Mouse (Mus musculus): ENCODE results near the gene Lrrc8b.

Gene Lrrc8b

DNA sequence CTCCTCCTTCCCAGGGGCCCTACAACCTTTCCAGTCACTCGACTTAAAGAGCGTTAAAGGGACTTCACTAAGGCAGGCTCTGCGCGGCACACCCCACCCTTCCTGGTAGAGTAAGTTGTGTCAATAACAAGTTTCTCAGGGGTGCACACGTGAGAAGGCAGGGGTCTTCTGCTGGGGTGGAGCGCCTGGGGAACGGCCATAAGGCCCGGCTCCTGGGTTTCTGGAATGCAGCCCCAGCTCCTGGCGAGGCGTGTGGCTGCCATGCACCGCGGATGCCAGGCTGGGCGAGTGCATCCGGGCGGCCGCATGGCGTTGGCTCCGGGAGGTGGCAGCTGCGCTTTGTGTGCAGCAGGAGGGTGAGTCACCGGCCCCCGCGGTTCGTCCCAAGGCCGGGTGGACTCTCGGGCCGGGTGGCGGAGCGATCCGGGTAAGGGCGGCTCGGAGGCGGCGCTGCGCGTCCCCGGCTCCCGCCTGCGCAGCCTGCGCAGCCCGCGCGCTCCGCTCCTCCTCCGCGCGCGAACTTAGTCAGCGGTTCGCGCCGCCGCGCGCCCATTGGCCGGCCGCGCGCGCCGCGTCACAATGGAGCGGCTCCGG, at the start of gene Lrrc8b:
TSS of gene Lrrc8b (plus strand) at position 578 of the 594 bp plus-strand sequence.
- peak; percentile 86 to 88 for DNase-seq (ENCODE audit: low spot score in 2 of 2)

DNA sequence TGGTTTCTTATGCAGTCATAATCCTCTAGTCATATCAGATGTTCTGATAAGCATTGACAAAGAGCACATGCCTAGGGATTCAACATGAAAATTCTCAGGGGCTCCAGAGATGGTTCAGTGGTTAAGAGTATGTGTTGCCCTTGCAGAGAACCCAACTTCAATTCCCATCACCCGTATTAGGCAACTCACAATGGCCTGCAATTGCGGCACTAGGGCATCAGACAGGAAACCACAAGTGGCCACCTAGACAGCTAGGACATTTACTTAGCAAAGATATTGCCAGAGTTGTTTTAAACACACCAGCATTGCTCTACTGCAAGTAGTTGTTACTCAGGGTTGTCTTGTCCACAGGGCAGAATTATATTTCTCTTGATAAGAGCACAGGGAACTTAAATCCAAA, 34.1 kb upstream of the Lrrc8b start:
- no peak for DNase-seq (ENCODE audit: low spot score in 2 of 2)

DNA sequence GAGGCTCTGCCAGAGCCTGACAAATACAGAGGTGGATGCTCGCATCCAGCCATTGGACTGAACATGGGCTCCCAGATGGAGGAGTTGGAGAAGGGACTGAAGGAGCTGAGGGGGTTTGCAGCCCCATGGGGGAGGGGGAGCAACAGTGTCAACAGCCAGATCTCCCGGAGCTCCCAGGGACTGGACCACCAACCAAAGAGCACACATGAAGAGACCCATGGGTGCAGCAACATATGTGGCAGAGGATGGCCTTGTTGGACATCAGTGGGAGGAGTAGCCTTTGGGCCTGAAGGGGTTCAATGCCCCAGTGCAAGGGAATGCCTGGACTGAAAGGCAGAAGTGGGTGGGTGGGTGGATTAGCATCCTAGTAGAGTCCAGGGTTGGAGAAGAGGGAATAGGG, 25.2 kb upstream of the Lrrc8b start:
- DNase-seq (ENCODE audit: low spot score in 2 of 2) = no peak

DNA sequence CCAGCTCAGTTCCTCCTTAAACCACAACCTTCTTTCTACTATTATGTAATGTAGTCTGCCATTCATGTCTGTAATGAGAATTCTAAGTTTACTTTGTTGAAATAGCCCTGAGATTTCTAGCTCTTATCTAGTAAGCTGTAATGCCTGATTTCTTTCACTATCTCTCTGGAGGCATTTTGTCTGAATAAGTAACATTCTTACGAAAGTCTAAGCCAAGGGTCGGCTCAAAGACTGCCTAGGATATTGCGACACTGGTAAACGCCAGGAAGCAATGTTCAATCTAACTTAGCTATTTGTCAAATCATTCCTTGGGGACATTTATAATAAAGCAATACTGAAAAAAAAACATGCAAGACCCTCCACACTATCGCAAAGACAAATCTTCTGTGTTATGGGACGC, 21.8 kb upstream of the Lrrc8b start:
- DNase-seq (ENCODE audit: low spot score in 2 of 2) = no peak

DNA sequence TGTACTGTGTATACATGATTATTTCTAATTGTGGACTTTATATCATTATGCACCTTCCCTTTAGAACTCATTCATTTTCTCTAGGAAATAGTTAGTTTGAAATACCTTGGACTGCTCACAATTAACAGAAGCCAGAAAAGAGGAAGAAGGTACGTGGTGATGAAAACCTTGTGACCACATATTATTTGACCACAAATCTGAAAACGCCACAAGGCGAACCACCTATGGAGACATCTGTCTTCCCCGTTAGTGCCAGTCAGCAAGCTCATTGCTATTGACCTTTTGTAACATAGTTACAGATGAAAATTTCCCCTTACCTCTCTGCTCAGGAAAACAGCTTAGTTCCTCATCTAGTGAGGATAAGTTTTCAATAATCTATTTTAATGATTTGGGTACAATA, 20.4 kb upstream of the Lrrc8b start:
- DNase-seq (ENCODE audit: low spot score in 2 of 2) = no peak

DNA sequence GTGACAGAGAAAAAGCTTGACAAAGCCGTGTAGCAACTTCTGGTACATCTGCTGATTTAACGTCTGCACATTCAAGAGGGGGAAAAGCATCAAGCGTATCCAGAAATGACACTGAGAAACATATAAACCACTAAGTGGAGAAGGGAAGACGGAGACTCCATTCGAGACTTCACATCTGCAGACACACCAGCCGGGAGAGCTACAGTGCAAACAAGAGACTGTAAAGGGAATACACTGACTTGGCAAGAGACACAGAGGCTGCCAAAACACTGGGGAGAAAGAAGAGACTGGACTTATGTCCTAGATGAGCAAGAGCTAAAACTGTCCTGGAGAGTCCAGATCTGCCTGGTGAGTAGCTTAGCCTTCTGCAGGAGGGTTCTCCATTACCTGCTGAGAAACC, 16.6 kb upstream of the Lrrc8b start:
- DNase-seq (ENCODE audit: low spot score in 2 of 2) = no peak

DNA sequence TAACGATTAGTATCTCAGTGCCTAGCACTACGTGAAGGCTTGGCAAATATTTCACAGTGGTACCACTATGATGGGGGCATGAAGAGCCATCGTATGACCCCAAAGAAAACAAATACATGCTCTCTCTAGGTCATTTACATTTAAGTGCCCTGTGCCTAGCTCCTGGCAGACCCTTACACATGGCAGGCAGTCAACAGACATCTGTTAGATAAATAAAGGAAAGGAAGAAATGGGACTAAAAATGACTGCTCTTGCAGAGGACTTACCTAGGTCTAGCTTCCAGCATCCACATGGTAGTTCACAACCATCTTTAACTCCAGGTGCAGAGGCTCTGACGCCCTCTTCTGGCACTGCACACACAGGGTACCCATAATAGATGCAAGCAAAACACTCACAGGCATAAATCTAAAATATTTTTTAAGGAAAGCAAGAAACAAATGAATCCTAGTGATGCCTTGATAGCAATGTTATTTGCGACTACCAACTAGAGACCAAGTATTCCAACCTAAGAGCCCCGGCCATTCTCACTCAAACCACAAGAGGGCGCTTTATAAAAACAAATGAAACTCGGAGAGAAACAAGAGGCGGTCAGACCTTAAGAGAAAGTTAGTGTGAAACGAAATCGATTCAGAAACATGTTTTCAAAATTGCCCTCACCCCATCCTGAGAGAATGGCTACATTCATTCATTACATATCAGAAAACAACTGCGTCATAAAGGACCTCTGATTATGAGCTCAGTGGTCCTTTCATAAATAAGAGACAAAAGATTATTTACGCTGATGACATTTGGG, 15.7 kb upstream of the Lrrc8b start:
- DNase-seq (ENCODE audit: low spot score in 2 of 2) = peak; percentile 58 to 68

- DNase-seq (ENCODE audit: low spot score in 2 of 2) = no peak
Observed at GRCm38 (mm10) chr5:105400424-105401375, 14.9 kb upstream of the Lrrc8b start.

GRCm38 (mm10) chr5:105401536-105401935, 14.0 kb upstream of the Lrrc8b start:
- no peak for DNase-seq (ENCODE audit: low spot score in 2 of 2)

GRCm38 (mm10) chr5:105404961-105405360, 10.6 kb upstream of the Lrrc8b start:
- DNase-seq (ENCODE audit: low spot score in 2 of 2) = peak; percentile 61 to 78

DNA sequence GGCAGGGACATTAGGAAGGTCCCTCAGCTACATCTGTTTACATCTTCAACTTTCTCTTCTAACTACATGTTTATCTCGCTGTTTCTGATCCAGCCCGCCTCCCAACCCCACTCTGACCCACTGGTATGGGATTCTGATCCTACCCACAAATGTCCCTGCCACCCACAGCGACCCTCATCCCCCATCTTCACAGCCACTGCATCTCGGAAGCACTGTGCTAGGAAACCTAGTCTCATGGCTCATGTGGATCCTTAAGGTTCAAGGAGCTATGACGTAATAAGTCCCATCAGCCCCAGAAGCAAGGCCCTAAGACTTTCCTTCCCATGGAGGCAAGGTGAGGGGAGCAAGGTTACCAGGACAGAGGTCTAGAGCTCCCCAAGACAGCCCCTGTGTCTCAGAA, 7.9 kb upstream of the Lrrc8b start:
- DNase-seq (ENCODE audit: low spot score in 2 of 2) = no peak

DNA sequence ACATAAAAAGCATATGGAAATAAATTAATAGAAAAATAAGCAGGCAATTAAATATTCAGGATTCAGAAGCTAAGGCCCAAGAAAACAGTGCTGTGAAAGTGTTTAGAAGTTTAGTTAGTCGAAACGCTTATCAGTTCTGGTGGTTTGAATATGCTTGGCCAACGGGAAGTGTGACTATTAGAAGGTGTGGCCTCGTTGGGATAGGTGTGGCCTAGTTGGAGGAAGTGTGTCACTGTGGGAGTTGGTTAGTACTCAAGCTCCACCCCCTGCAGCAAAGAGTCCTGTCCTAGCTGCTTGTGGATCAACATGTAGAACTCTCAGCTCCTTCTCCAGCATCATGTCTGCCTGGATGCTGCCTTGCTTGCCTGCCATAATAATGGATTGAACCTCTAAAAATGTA, 6.5 kb upstream of the Lrrc8b start:
- peak; percentile 55 to 64 for DNase-seq (ENCODE audit: low spot score in 2 of 2)

DNA sequence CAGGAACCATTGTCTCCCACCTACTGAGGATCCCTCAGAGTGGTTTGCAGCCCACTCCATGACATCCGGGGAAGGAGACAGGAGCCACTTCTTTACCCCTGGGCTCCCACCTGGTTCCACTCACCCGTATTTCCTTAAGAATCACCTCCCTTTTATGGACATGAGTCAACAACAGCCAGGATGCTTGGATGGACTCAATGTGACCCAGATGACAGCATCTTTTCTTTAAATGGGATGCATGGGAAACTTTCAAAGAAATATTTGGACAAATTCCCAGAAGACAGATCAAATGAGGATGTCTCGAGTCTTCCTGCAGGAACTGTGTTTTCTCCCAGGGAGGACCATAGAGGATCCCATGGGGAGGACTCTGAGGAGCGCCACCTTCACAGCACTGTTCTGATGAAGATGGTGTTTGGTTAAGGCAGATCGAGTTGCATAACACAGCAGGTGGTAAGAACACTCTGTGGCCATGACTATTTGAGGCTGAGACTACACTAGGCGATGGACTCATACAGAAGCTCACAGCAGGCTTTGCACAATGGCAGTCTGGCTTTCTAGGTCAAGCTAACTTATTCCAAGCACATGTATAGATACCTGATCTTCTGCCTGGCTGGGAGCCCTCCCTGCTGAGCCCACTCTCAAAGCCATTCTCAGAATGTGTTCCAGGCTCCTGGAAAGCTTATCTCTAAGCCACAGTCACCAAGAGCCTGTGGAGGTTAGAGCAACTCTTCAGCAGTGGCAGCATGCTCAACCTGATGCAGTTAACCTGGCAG, 4.9 kb upstream of the Lrrc8b start:
- DNase-seq (ENCODE audit: low spot score in 2 of 2) = no peak

DNA sequence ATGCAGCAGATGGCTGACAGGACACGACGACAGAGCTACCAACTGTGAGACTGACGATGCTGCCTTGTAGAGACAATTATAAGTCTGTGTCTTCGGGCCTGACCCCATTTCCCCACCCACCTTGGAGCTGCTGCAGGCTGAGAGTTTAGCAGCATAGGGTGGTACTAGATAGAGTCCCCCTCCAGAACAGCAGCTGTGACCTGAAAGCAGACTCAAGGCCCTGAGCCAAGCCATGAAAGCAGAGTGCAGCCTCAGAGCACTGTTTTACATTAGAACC, 4.3 kb upstream of the Lrrc8b start:
- DNase-seq (ENCODE audit: low spot score in 2 of 2) = no peak

DNA sequence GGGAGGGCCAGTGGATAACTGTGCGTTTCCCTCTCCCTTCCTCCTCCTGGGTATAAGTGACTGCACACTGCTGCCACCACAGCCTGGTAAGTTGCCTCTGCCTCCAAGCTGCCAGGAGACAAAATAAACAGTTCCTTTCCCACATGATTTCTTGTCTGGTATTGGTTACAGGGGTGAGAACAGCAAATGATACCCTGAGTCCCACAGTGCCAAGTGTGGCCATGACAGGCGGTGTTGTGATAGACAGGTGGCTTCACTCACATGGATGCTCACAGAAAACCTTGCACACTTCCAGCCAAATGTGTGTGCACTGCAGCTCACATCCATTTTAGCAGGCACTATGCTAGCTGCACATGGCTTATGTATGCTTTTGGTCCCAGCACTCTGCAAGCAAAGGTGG, 3.8 kb upstream of the Lrrc8b start:
- DNase-seq (ENCODE audit: low spot score in 2 of 2) = no peak

DNA sequence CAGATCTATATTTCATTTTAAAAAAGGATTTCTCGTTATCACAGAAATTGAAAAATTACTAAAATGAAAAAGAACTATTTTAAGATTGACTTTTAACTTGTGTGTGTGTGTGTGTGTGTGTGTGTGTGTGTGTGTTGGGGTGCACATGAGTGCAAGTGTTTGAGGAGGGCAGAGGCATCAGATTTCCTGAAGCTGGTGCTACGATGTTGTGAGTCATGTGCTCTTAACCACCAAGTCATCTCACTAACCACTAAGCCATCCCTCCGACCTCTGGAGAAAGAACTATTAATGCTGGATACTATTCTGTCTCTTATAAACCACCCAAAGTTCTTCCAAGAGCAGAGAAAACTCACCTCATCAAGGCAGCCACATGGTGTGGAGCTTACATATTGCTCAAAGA, 2.9 kb upstream of the Lrrc8b start:
- DNase-seq (ENCODE audit: low spot score in 2 of 2) = no peak

DNA sequence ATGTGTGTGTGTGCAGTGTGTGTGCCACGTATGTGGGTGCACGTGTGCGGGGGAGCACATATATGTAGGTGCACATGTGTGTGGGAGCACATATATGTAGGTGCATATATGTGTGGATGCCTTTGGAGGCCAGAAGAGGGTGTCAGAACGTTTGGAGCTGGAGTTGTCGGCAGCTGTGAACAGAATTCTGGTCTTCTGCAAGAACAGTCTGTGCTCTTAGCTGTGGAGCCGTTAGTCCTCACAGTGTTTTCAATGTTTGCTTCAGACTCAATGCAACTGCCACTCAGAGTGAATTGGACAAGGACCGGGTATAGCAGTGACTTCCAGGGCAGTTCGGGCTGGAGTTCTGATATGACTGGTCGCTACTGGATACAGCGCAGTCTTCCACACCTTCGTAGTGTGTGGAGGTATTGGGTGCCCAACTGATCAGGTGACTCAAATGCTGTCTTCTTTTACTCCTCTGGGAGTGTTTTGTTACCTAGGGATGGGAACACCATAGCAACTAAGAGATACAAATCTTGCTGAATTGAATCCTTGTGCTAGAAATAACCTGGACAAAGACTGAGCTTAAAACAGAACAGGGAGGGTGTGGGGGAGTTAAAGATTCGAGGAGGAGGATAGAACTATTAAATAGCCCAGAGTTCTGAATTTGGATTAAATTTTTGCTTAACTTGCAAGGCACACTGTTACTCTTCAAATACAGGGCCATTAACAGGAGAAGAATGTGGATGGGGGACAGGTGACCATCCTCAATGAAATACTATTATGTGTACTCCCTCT, 1.0 kb upstream of the Lrrc8b start:
- DNase-seq (ENCODE audit: low spot score in 2 of 2) = no peak

GRCm38 (mm10) chr5:105415951-105416675, 538 bp downstream of the Lrrc8b start:
- DNase-seq (ENCODE audit: low spot score in 2 of 2) = no peak

DNA sequence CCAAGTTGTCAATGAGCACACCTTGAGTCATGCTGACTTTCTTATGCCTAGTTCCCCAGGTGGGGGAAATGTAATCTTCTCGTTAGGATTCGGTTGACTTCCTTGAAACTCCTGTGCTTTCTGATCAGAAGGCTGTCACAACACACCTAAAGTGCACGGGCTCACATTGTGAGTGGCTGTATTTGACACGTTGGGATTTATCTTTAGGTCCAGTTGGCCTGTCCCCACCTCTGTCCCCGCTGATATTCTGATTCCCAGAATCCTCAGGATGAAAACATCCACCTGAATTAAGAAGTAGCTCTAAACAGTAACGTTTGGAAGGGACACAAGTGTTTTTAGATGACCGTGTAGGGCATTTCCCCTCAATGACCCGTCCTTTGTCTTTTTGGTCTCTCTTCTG, 1.6 kb downstream of the Lrrc8b start:
- no peak for DNase-seq (ENCODE audit: low spot score in 2 of 2)

- DNase-seq (ENCODE audit: low spot score in 2 of 2) = no peak
Observed at GRCm38 (mm10) chr5:105418364-105418763, 2.8 kb downstream of the Lrrc8b start.

Data from natural killer cell, adult 2 months (primary cell).